Mouse (Mus musculus) ES-E14 (cell line): ENCODE measurements at regions not wholly inside any gene's neighbourhood (a gene's known extent, or its start where the extent isn't known, plus 50 kb on each side); places are given as distances from the start of the nearest gene placed in this dataset.

Experiments
- DNase-seq: peaks from one replicate; pipeline ENCODE4 v3.0.0-alpha.2; 2013; ENCODE audit warnings: low read depth, low spot score
- H3K27ac ChIP-seq: 2 replicates; pipeline ENCODE4 v1.5.1; 2012; ENCODE audit warnings: low read depth, mild to moderate bottlenecking, low read length, moderate library complexity, mixed read lengths; ENCODE audit not compliant: poor library complexity, insufficient read depth, severe bottlenecking
- H3K36me3 ChIP-seq: 2 replicates; pipeline ENCODE4 v1.6.1; 2012; ENCODE audit warnings: mild to moderate bottlenecking, low read length, moderate library complexity, mixed read lengths; ENCODE audit not compliant: control insufficient read depth, poor library complexity, insufficient read depth, severe bottlenecking
- H3K4me1 ChIP-seq, 2 experiments: fragments of 150-350 bp in 1 of 2; sonication (generic) in 1 of 2; 2 replicates each; pipeline ENCODE4 v1.6.1; 2012; ENCODE audit warnings: low read length in 2 of 2, mild to moderate bottlenecking in 1 of 2, mixed read lengths in 1 of 2; ENCODE audit not compliant: control insufficient read depth in 2 of 2, insufficient read depth in 2 of 2, poor library complexity in 1 of 2
- H3K4me3 ChIP-seq, 2 experiments: fragments of 150-350 bp in 1 of 2; sonication (generic) in 1 of 2; 2 replicates each; pipeline ENCODE4 v1.5.1; 2012; ENCODE audit warnings: low read length in 2 of 2, low read depth in 1 of 2, mild to moderate bottlenecking in 1 of 2, mixed read lengths in 1 of 2; ENCODE audit not compliant: insufficient read depth in 1 of 2, poor library complexity in 1 of 2, severe bottlenecking in 1 of 2
- H3K9ac ChIP-seq: 2 replicates; pipeline ENCODE4 v1.6.1; 2012; ENCODE audit warnings: low read depth, mild to moderate bottlenecking, low read length, mixed read lengths; ENCODE audit not compliant: poor library complexity, insufficient read depth, severe bottlenecking
- H3K9me3 ChIP-seq: fragments of 150-350 bp; sonication (generic); 2 replicates; pipeline ENCODE4 v1.6.1; 2012; ENCODE audit warnings: low read depth, mild to moderate bottlenecking, low read length; ENCODE audit not compliant: control insufficient read depth, insufficient read depth
- CHD2 ChIP-seq: IDR thresholded peaks from 2 replicates; pipeline ENCODE4 v1.6.1; 2014; ENCODE audit warnings: mild to moderate bottlenecking, low read depth, low read length, inconsistent platforms
- HCFC1 ChIP-seq: IDR thresholded peaks from 2 replicates; pipeline ENCODE4 v1.6.1; 2012; ENCODE audit warnings: low read length, inconsistent platforms, borderline replicate concordance; ENCODE audit not compliant: insufficient read depth
- MAFK ChIP-seq: IDR thresholded peaks from 2 replicates; pipeline ENCODE4 v1.6.1; 2014; ENCODE audit warnings: mild to moderate bottlenecking, low read depth, low read length, inconsistent platforms; ENCODE audit not compliant: insufficient read depth
- ZC3H11A ChIP-seq: IDR thresholded peaks from 2 replicates; pipeline ENCODE4 v1.6.1; 2012; ENCODE audit warnings: low read depth, mild to moderate bottlenecking, inconsistent platforms, low read length, borderline replicate concordance
- ZNF384 ChIP-seq: IDR thresholded peaks from 2 replicates; pipeline ENCODE4 v1.6.1; 2012; ENCODE audit warnings: low read depth, low read length, inconsistent platforms
- in situ Hi-C, 2 experiments: fragments of 600-800 bp; cut with MboI; formaldehyde crosslinking; loops; one replicate each; pipeline ENCODE4 v1.15.1; 2025; ENCODE audit warnings: low sequenced_read_pairs in 2 of 2, inconsistent platforms in 1 of 2; ENCODE audit not compliant: unreplicated experiment in 2 of 2

DNA sequence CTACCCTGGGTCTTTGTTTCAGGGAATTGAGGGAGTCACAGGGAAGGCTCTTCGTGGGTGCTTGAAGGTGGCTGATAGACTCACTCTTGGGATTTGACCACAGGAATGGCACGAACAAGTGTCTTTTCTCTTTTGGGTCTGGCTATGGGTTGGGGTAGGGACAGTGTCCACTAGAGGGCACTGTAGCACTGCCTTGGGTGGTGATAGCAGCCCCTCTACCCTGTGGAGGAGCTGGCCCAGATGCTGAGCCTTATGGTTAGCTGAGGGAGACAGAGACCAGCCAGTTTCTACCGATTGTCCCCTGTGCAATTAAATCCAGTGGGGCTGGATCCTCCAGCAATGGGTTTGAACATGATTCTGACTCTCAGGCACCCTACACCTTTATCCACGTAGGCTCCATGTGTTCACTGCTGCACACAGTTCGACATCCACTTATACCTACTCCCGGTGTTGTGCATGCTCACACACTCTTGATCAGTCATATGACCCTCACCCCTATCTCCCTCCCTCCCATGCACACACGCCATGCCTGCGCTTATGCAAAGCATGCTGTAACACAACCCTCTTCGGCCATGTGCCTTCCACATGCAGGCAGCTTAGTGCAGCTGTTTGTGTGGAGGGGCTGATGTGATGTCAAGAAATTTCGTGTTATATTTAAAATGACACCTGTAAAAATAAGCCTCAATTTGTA is 136.6 kb downstream of the Ttc32 start:
- Histone ChIP-seq H3K9ac (no peak overlapping the region), H3K27ac (no peak overlapping the region), H3K4me1 (no peaks in the 10 kb centered on the region), H3K36me3 (no peaks in the 10 kb centered on the region), H3K9me3 (no peaks in the 10 kb centered on the region), H3K4me3 (no peak overlapping the region)
- TF ChIP-seq ZNF384: no peak
- TF ChIP-seq ZC3H11A: no peak
- no peak for TF ChIP-seq MAFK
- no peak for TF ChIP-seq CHD2
- no peak for TF ChIP-seq HCFC1
- peak; percentile 50 for DNase-seq
- in situ Hi-C loops: no loop called here

- no peak for DNase-seq
- TF ChIP-seq ZC3H11A: no peak
- TF ChIP-seq HCFC1: no peak
- no peak for TF ChIP-seq ZNF384
- no peak for TF ChIP-seq CHD2
- H3K36me3 ChIP-seq: no peaks in the 10 kb centered on the region
- in situ Hi-C loops: no loop called here
- H3K27ac ChIP-seq: no peak overlapping the region
- no peaks in the 10 kb centered on the region for H3K4me1 ChIP-seq
- no peak overlapping the region for H3K4me3 ChIP-seq
- H3K9me3 ChIP-seq: no peaks in the 10 kb centered on the region
- no peak overlapping the region for H3K9ac ChIP-seq
These were observed 139.2 kb downstream of the Ttc32 start for GRCm38 (mm10) chr12:9169008-9169407.

- Histone ChIP-seq H3K36me3 (no peaks in the 10 kb centered on the region), H3K4me1 (no peaks in the 10 kb centered on the region), H3K4me3 (no peak overlapping the region), H3K9me3 (no peaks in the 10 kb centered on the region), H3K27ac (no peak overlapping the region), H3K9ac (no peak overlapping the region)
- DNase-seq: no peak
- in situ Hi-C loops: no loop called here
- TF ChIP-seq CHD2 (no peak), MAFK (no peak), ZNF384 (no peak), ZC3H11A (no peak), HCFC1 (no peak)
These were observed 143.9 kb downstream of the Ttc32 start for GRCm38 (mm10) chr12:9173680-9174079.

DNA sequence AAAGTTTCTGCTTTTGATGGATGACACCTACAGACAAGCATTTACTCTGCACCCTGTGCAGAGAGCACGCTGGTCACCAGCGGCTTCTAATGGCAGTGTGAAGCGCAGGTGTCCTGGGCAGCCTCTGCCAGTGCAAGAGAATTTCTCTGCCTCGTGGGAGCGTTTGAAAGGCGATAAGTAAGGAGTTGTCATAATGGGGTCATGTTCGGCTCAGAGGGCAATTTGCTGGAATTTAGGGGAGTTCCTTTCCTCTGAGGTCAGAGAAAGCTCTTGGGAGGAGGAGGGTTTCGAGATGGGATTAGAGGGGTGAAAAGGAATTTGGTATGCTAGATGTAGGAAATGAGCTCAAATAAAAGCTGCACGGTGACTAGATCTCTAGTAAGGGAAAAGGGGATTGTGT is 144.5 kb downstream of the Ttc32 start:
- no peak for TF ChIP-seq MAFK
- TF ChIP-seq HCFC1: no peak
- no peak for TF ChIP-seq ZNF384
- no peak for TF ChIP-seq ZC3H11A
- no peak for TF ChIP-seq CHD2
- Histone ChIP-seq H3K9ac (no peak overlapping the region), H3K27ac (no peak overlapping the region), H3K9me3 (no peaks in the 10 kb centered on the region), H3K4me3 (no peak overlapping the region), H3K4me1 (no peaks in the 10 kb centered on the region), H3K36me3 (no peaks in the 10 kb centered on the region)
- in situ Hi-C loops: no loop called here
- DNase-seq: no peak

DNA sequence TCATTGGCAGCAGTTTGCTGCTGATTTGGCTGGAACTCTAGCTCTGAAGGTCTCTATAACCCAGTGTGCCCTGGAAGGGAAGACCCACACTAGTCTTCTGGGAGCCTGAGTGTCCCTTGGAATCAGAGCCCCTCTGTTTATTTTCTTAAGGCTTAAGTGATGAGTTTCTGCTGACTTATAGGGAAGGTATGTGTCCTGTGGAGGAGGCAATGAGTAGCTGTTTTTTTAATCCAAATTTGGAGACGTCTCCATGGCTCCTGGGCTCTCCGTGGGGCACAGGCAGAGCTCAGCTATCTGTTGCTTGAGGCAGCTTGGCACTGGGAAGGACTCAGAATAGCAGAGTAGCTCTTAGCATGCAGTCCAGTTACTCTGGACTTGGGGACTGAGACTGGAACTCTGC is 146.4 kb downstream of the Ttc32 start:
- in situ Hi-C loops: no loop called here
- no peak for DNase-seq
- TF ChIP-seq ZC3H11A: no peak
- no peak for TF ChIP-seq HCFC1
- no peak for TF ChIP-seq ZNF384
- no peak for TF ChIP-seq CHD2
- no peak for TF ChIP-seq MAFK
- H3K4me1 ChIP-seq: no peaks in the 10 kb centered on the region
- H3K36me3 ChIP-seq: no peaks in the 10 kb centered on the region
- H3K9ac ChIP-seq: no peak overlapping the region
- H3K9me3 ChIP-seq: no peaks in the 10 kb centered on the region
- no peak overlapping the region for H3K27ac ChIP-seq
- no peak overlapping the region for H3K4me3 ChIP-seq
